Mouse (Mus musculus) ES-E14 (cell line): ENCODE results near the gene Col7a1.

Source experiments
- CHD2 ChIP-seq: IDR thresholded peaks from 2 replicates; pipeline ENCODE4 v1.6.1; 2014; ENCODE audit warnings: mild to moderate bottlenecking, low read depth, low read length, inconsistent platforms
- MAFK ChIP-seq: IDR thresholded peaks from 2 replicates; pipeline ENCODE4 v1.6.1; 2014; ENCODE audit warnings: mild to moderate bottlenecking, low read depth, low read length, inconsistent platforms; ENCODE audit not compliant: insufficient read depth
- ZNF384 ChIP-seq: IDR thresholded peaks from 2 replicates; pipeline ENCODE4 v1.6.1; 2012; ENCODE audit warnings: low read depth, low read length, inconsistent platforms

DNA sequence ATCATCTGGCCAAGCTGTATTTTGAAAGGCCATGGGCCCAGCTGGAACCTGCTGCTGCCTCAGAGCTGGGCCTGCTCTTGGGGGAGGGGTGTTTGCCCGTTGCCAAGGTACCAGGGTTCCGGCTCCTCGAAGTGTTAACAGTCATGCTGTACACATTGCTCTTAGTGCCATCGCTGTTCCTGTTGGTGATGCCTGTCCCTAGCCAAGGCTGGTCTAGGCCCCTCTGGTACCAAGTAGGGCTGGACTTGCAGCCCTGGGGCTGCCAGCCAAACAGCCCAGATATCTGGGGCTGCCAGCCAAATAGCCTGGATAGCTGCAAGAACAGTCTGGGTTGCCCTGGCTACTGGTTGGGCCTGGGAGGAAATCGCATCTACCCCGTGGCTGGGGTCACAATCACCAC, 38.9 kb upstream of the Col7a1 start, which contains the start of gene Tmem89:
- no peak for TF ChIP-seq ZNF384
- no peak for TF ChIP-seq MAFK
- TF ChIP-seq CHD2, result no peak
